Mouse (Mus musculus) induced T-regulatory cell, adult 2 months (primary cell): ENCODE results near the gene Samd13.

ENCODE experiments used
- DNase-seq: peaks from one replicate; pipeline ENCODE4 v3.0.0-alpha.2; 2012; ENCODE audit warnings: low read depth

Samd13 gene

DNA sequence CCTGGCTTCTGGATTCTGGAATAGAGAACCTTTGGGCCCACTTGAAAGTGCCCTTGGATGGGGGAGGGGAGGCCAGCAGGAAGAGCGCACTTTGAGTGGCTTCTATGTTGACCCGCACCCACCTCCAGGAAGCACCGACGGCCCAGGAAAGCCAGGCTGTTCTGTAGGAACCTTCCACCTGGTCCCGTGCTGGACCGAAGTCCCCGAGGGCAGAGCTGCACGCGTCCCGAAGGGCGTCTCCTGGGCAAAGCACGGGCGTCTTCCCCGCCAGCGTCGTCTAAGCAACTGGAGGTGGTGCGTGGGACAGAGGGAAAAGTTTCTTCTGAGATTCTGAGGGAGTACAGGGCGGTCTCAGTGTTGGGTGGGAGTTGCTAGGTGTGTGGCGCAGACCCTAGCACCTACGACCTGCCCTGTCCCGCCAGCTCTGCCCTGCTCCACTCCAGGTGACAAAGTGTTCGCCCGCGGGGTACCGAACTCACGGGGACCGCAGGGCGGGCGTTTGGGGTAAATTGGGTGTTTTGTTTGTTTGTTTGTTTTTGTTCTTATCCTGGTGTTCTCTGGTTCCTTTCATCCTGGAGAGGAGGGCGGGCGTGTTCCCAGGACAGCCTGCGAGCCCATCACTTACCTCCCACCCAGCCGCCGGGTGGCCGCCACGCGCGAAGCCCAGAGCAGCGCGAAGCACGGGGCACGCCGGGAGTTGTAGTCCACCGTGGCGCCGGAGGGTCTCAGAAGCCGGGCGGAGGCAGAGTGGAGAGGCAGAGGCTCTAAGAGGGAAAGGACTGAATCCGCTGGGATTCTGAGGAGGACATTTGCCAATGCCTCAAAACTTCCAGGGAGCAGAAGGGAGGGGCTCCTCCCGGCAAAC lies at the start of gene Samd13:
Samd13 (minus strand) TSS at position 782 of the 865 bp plus-strand sequence.
- peak; percentile 10 for DNase-seq

- no peak for DNase-seq
Observed at GRCm38 (mm10) chr3:146731499-146731898, 46.1 kb upstream of the Samd13 start.

- DNase-seq: no peak
Observed at GRCm38 (mm10) chr3:146723037-146723436, 37.6 kb upstream of the Samd13 start.

DNA sequence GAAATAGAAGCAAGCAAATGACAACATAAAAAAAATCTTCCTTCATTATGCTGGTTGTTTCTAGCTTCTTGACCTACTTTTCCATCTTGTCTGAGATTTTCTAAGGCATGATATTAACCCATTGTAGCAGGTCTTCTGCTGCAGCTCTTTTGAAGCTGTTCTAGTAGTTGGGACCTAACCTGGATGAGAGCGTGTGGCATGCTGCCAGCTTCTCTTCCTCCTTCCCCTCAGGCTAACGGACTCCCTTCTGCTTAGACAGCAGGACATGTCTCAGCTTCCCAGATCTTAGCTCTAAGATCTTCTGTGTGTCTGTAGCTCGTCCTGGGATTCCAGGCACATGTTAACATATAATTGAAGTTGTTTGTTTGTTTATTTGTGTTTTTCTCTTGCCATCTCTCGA lies 34.3 kb upstream of the Samd13 start:
- no peak for DNase-seq

GRCm38 (mm10) chr3:146718251-146718650 lies 32.9 kb upstream of the Samd13 start:
- no peak for DNase-seq

GRCm38 (mm10) chr3:146712305-146712704 lies 26.9 kb upstream of the Samd13 start:
- DNase-seq: no peak

DNA sequence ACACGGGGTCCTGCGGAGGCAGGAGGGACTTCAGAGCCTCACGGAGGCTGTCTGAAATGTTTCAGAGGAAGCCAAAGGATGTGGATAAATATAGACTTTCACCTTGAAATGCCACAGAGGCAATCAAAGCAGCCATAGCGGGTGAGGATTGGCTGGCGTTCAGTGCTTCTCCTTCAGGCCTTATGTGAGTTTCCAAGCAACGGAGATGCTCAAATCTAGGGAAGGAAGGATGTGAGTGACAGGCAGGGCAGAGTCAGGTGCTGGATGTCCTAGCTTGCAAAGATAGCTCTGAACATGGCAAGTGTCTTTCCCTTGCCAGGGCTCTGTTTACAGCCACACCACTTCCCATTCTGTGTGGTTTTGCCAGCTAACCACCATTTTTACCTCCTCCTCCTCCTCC lies 26.2 kb upstream of the Samd13 start:
- no peak for DNase-seq

DNA sequence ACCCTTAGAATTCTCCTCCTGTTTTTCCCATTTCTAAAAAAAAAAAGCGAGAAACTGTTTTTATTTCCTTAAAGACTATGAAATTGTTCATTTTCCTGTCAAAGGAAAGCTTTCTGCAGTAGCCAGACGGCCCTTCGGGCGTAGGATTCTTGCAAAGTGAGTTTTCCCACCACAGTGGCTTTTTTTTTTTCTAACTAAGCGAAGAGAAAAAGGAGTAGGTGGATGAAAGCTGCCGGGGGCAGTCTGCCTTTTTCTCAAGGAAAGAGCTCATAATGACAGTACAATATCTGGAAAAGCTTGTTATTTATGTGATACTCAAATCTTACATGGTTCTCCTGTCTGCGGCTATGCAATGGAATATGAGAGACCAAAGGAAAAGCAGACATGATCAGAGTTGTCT lies 25.7 kb upstream of the Samd13 start:
- no peak for DNase-seq

GRCm38 (mm10) chr3:146709086-146709485 lies 23.7 kb upstream of the Samd13 start:
- DNase-seq: no peak

DNA sequence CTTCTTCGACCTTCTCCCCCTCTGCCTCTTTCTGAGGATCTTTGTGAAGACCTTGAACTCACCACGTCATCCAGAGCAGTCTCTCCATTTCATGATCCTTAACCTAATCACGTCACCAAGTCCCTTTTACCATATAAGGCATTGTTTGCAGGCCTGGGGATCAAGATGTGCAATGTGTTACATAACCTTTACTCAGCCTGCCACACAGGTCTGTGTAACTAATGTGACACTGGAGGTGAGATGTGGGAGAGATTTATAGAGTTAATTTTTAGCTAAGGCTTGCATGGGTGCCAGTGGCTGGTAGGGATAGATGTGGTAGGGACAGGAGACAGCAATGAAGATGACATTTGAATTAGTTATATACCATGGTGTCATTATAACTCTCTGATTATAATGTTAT lies 23.0 kb upstream of the Samd13 start:
- no peak for DNase-seq

- DNase-seq: no peak
Observed at GRCm38 (mm10) chr3:146704099-146704498, 18.7 kb upstream of the Samd13 start.

DNA sequence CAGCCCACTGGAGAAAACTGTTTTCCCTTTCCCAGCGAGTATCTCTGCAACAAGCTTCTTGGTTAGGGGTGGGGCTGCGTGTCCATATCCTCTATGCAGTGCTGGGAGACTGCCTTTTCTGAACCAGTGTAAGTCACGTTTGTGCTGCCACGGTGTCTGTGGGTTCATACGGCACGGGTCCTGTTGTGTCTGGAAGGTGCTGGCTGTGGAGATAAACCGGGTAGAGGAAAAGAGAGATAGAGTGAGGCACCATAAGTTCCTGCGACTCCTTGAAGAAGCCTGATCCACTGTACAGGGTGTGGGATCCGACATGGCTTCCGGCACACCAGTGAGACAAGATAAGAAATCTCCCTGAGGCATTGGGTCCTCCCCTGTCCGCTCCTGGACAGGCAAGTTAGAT lies 14.7 kb upstream of the Samd13 start:
- no peak for DNase-seq

DNA sequence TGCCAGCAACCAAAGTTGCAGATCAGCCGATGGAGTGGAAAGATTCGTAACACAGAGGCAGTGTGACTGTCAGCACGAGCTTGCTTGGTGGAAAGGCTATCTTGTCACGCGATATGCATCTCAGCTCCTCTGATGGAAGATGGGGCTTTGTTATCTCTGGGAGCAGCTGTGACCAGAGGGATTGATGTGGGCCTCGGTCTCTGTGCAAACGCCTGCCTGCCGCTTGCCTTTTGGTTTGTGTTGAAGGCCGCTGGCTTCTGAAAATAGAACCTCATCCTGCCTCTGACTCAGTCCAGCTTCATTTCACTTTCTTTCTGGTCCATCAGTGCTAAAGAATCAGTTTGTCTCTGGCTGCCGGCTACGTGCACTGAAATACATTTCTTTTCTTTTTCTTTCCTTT lies 13.6 kb upstream of the Samd13 start:
- DNase-seq: no peak

- DNase-seq: no peak
Observed at GRCm38 (mm10) chr3:146692547-146692946, 7.2 kb upstream of the Samd13 start.

- no peak for DNase-seq
Observed at GRCm38 (mm10) chr3:146687121-146687725, 1.8 kb upstream of the Samd13 start.

DNA sequence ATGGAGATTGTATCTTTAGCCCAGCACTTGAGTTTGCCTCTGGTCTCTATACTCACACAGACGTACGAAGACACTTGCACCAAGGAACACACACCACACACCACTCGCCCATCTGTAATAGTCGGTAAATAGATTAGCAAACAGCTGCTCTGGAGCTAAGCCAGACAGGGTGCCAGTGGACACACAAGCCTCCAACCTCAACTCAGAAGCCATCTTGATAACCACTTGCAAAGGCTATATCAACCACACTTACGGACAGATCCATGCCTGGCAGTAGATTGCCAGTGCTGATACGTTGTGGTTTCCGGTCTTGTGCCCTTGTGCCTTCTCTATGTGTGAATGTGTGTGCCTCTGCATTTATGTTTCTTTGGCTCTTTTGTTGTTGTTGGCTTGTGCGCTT lies 1.0 kb upstream of the Samd13 start:
- peak; percentile 52 for DNase-seq

GRCm38 (mm10) chr3:146683095-146683494 lies 2.3 kb downstream of the Samd13 start:
- peak; percentile 23 for DNase-seq

GRCm38 (mm10) chr3:146682140-146682651 lies 3.2 kb downstream of the Samd13 start:
- peak; percentile 53 for DNase-seq

DNA sequence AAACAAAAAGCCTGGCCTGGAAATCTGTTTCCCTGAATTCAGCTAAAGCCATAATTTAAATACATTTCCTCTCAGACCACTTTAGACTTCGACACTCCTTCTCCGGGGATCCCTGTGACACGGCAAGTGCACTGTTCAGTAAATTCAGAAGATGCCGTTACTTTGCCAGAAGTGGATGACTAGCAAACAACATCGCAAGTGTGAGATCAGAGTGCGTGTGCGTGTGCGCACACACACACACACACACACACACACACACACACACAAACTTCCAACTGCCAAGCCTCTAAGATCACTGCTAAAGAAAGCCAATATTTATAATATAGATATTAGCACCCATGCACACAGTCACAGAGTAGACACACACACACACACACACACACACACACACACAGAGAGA lies 3.7 kb downstream of the Samd13 start:
- DNase-seq: peak; percentile 22

- no peak for DNase-seq
Observed at GRCm38 (mm10) chr3:146680625-146681024, 4.8 kb downstream of the Samd13 start.

DNA sequence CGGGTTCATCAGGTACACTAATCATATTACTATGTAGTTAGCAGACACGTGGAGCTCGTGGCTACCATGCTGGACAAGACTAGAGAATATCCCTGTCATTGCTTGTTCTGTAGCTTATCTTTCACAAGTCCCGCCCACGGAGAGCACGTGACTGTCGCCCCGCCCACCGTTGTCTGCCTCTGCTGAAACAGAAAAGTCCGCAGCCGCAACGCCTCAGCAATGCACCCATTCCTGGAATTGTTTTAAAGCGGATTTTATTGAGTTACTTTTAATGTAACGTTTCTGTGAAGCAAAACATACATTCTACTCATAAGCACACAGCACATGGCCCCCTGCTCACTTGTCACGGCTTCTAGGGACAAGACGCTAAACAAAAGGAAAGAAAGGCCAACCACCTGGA lies 5.7 kb downstream of the Samd13 start:
- no peak for DNase-seq

- no peak for DNase-seq
Observed at GRCm38 (mm10) chr3:146676193-146676592, 9.2 kb downstream of the Samd13 start.

DNA sequence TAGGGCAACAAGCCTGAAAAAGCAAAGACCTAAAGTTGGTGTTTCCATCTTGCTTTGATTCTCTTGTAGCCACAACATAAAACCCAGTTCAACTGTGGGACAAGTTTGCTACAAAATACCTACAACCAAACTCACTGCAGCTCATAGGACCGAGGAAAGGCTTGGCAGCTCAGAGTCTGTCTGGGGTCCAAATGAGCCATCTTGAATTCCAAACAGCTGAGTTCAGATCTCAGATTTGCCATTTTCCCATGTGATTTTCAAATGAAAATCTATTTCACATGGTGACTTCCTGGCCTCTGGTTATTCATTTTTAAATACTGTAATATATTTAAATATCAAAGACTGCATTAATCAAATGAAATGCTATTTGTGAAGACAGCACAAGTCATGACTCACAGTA lies 10.3 kb downstream of the Samd13 start:
- DNase-seq: no peak
